Mouse (Mus musculus) limb, embryonic 11.5 days (tissue): ENCODE results near the gene P4htm. TPM values are rescaled to one million over a fixed set of nuclear protein-coding genes. Genes with fewer than 3 reads are reported as not detected.
A peak's percentile ranks its signal among the peaks of the same experiment; 100 is the strongest.

Experiments used
- ATAC-seq: fragments of 200-750 bp; cut with Nextera tagmentation; 2 replicates; pipeline ENCODE4 v1.8.0; 2017; ENCODE audit warnings: low read depth; ENCODE audit not compliant: insufficient number of reproducible peaks, low FRiP score, low TSS enrichment
- DNase-seq: peaks from one replicate; pipeline ENCODE4 v3.0.0-alpha.2; 2015; ENCODE audit warnings: low spot score
- H3K27ac ChIP-seq: fragments of 300-500 bp; sonication (generic); replicated peaks from 2 replicates; pipeline ENCODE4 v1.5.1; 2014; ENCODE audit warnings: low read depth, mild to moderate bottlenecking, low read length
- H3K27me3 ChIP-seq: fragments of 300-500 bp; sonication (generic); 2 replicates; pipeline ENCODE4 v1.6.1; 2014; ENCODE audit warnings: mild to moderate bottlenecking, low read length, mixed read lengths; ENCODE audit not compliant: control insufficient read depth, insufficient read depth
- H3K36me3 ChIP-seq: fragments of 300-500 bp; sonication (generic); 2 replicates; pipeline ENCODE4 v1.6.1; 2014; ENCODE audit warnings: mild to moderate bottlenecking, low read length, moderate library complexity, mixed read lengths; ENCODE audit not compliant: control insufficient read depth, insufficient read depth
- H3K4me1 ChIP-seq: fragments of 300-500 bp; sonication (generic); 2 replicates; pipeline ENCODE4 v1.6.1; 2014; ENCODE audit warnings: low read length, mixed read lengths; ENCODE audit not compliant: control insufficient read depth, insufficient read depth
- H3K4me2 ChIP-seq: fragments of 300-500 bp; sonication (generic); 2 replicates; pipeline ENCODE4 v1.6.1; 2014; ENCODE audit warnings: low read depth, mild to moderate bottlenecking, moderate library complexity; ENCODE audit not compliant: severe bottlenecking
- H3K4me3 ChIP-seq: fragments of 300-500 bp; sonication (generic); 2 replicates; pipeline ENCODE4 v1.5.1; 2014; ENCODE audit warnings: low read depth, low read length
- H3K9ac ChIP-seq: fragments of 300-500 bp; sonication (generic); 2 replicates; pipeline ENCODE4 v1.6.1; 2014; ENCODE audit warnings: mild to moderate bottlenecking, low read length
- H3K9me3 ChIP-seq: fragments of 300-500 bp; sonication (generic); 2 replicates; pipeline ENCODE4 v1.6.1; 2016; ENCODE audit warnings: low read length; ENCODE audit not compliant: control insufficient read depth
- WGBS: fragments of 180-500 bp; shearing (Covaris S2); extraction: QIAGEN DNeasy Blood & Tissue Kit; methylation state at CpG from one replicate; pipeline ENCODE4 v1.1.7; 2014; 5-methylcytosine and 5-hydroxymethylcytosine counted together
- polyA plus RNA-seq: library from polyadenylated mRNA; unstranded; fragments of >200 nt; fragmentation: Nextera tagmentation; extraction: Ambion mirVana; gene quantifications from 2 replicates; pipeline ENCODE4 v1.2.1, GENCODE M21; 2014

Gene P4htm
- 6.7 and 7.2 TPM in 2 replicates for polyA plus RNA-seq

DNA sequence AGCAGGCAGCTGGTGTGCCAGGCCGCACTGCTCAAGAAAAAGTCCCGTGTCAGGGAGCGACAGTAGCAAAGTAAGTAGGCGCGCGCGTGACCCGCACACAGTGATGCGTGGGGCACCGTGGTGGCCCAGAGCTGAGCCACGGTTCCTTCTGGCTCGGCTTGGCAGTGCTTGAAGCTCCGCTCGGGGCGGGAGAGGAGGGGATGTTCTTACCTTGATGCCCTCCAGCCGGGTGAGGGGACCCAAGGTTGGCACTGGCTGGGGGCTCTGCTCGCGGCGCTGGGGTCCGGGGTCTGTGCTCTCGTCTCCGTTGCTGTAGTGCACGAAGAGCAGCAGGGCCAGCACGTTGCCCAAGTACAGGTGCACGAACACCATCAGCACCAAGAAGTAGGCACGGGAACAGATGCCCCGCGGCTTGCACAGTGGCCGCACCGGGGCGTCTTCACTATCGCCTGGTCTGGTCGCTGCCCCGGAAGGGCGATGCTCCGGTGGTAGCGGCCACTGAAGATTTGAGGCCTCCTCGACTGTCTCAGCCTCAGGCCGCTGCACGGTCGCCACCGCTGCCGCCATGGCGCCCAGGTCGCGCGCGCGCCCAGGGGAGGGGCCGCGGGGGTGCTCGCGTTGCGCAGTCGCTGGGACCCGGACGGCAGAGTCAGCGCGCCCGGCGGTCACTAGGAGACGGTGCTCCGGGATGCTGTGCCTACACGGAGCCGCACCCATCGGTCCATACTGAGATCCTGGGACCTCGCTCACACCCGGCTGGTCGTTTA, at the start of gene P4htm:
TSS of gene P4htm (minus strand) at position 670 of the 767 bp plus-strand sequence.
- Histone ChIP-seq H3K36me3 (no peaks in the 10 kb centered on the region), H3K4me2 (peak within 1 kb of the TSS; percentile 93), H3K27me3 (no peaks in the 10 kb centered on the region), H3K4me3 (peak within 1 kb of the TSS; percentile 70), H3K27ac (no peak within 1 kb of the TSS), H3K4me1 (0 out of 2 replicates have a peak, but pooled peaks cover 2% of the 10 kb centered on the region), H3K9ac (peak within 1 kb of the TSS; percentile 70), H3K9me3 (no peaks in the 10 kb centered on the region)
- peak; percentile 74 for ATAC-seq
- peak; percentile 78 for DNase-seq
- 3% methylated on average over 69 of the region's 69 CpGs for WGBS

DNA sequence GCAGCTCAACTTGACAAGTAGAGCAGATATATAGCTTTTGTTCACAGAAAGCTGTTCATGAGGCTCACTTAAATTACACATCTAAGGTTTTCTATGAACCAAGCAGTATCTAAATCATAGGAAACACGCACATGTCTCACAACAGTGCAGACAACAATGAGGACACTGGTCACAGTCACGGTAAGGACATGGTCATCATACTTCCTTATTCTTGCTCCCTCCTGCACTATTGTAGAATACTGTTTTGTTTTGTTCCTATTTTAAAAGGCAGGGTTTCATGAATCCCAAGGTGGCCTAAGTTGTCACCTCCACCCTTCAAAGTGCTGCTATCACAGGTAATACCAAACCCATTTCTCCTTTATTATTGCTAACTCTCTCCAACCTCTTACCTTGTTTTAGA, 42.4 kb upstream of the P4htm start:
- peaks cover 6% of the 10 kb centered on the region; the same call in 1 of the 2 replicates for H3K36me3 ChIP-seq

GRCm38 (mm10) chr9:108635415-108635814, 37.9 kb upstream of the P4htm start:
- no peaks in the 10 kb centered on the region for H3K27me3 ChIP-seq
- H3K4me2 ChIP-seq, result no peak overlapping the region
- no peak for DNase-seq
- H3K9ac ChIP-seq, result no peak overlapping the region
- no peak for ATAC-seq
- no peaks in the 10 kb centered on the region for H3K4me1 ChIP-seq
- H3K36me3 ChIP-seq, result peaks cover 3% of the 10 kb centered on the region; the same call in 1 of the 2 replicates
- H3K27ac ChIP-seq, result no peak overlapping the region
- H3K4me3 ChIP-seq, result no peak overlapping the region
- no peaks in the 10 kb centered on the region for H3K9me3 ChIP-seq
- WGBS, result 85% methylated on average over 2 of the region's 2 CpGs

More for the DNA sequence above, 42.4 kb upstream of the P4htm start:
- ATAC-seq, result no peak
- no peaks in the 10 kb centered on the region for H3K4me1 ChIP-seq
- H3K4me3 ChIP-seq, result no peak overlapping the region
- H3K9me3 ChIP-seq, result no peaks in the 10 kb centered on the region
- 90% methylated on average over 2 of the region's 2 CpGs for WGBS
- no peak overlapping the region for H3K27ac ChIP-seq
- H3K4me2 ChIP-seq, result no peak overlapping the region
- no peak overlapping the region for H3K9ac ChIP-seq
- no peaks in the 10 kb centered on the region for H3K27me3 ChIP-seq
- no peak for DNase-seq

DNA sequence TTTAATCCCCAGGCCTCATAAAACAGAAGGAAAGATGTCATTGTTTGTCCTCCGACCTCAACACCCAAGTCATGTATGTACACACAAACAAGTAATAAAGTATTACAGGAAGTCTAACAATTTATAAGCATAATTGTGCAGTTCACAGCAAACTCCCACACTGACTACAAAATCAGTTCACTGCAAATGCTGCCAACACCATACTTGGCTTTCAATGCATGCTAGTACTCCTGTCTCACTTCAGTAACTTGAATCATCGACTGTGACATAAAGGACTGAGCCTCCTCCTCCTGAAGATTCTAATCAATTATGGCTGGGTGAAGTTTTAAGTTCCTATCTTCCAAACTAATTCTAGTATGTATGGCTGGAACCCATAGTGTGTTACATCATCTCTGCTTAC, 36.4 kb upstream of the P4htm start:
- no peaks in the 10 kb centered on the region for H3K27me3 ChIP-seq
- DNase-seq, result no peak
- no peaks in the 10 kb centered on the region for H3K4me1 ChIP-seq
- no peak overlapping the region for H3K4me3 ChIP-seq
- 80% methylated on average over 2 of the region's 2 CpGs for WGBS
- no peak overlapping the region for H3K4me2 ChIP-seq
- H3K27ac ChIP-seq, result no peak overlapping the region
- H3K9me3 ChIP-seq, result no peaks in the 10 kb centered on the region
- ATAC-seq, result no peak
- no peak overlapping the region for H3K9ac ChIP-seq
- peaks cover 3% of the 10 kb centered on the region; the same call in 1 of the 2 replicates for H3K36me3 ChIP-seq

DNA sequence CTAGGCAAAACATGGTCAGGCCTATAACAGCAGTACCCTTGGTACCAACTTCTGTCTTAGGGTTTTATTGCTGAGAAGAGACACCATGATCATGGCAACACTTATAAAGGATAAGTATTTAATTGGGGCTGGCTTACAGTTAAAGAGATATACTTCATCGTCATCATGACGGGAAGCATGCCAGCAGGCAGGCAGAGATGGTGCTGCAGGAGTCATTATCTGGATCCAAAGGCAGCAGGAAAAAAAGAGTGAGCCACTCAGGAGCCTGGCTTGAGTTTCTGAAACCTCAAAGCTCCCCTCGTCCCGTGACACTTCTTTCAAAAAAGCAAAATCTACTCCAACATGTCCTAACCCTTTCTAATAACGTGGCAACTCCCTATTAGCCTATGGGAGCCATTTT, 34.9 kb upstream of the P4htm start:
- Histone ChIP-seq H3K27me3 (no peaks in the 10 kb centered on the region), H3K4me1 (no peaks in the 10 kb centered on the region), H3K4me3 (no peak overlapping the region), H3K27ac (no peak overlapping the region), H3K9ac (no peak overlapping the region), H3K4me2 (no peak overlapping the region), H3K9me3 (no peaks in the 10 kb centered on the region), H3K36me3 (peaks cover 3% of the 10 kb centered on the region; the same call in 1 of the 2 replicates)
- no peak for DNase-seq
- no peak for ATAC-seq
- 90% methylated on average over 5 of the region's 5 CpGs for WGBS

DNA sequence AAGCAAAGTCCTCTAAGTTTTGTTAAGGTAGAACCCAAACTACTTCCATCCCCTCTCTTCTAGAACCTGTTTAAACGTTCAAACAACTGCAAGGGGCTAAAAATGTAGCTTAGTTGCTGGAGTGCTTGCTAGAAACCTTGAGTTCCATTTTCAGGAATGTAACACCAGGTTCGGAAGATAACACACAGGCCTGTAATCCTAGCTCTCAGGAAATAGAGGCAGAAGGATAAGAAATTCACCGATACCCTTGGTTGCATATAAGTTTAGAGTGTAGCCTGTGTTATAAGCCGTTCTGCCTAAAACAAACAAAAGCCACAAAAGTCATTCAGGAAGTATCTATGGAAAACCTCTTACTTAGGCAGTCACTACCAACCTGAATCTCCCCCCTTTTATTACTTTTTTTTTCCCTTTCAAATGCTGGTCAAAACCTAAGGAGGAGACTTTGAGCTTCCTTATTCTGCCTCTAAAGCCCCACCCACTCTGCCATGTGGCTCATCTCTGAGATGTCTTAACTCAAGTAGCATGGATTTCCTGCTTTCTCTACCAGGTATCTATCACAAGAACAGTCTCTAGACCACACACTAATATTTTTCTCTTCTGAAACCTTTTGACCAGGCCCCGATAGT, 34.3 kb upstream of the P4htm start:
- Histone ChIP-seq H3K36me3 (peaks cover 3% of the 10 kb centered on the region; the same call in 1 of the 2 replicates), H3K9ac (no peak overlapping the region), H3K4me2 (no peak overlapping the region), H3K4me3 (no peak overlapping the region), H3K9me3 (no peaks in the 10 kb centered on the region), H3K27me3 (no peaks in the 10 kb centered on the region), H3K27ac (no peak overlapping the region), H3K4me1 (no peaks in the 10 kb centered on the region)
- no peak for ATAC-seq
- no peak for DNase-seq
- WGBS, result 91% methylated on average over 5 of the region's 5 CpGs

GRCm38 (mm10) chr9:108630683-108631082, 33.2 kb upstream of the P4htm start:
- H3K9ac ChIP-seq, result no peak overlapping the region
- ATAC-seq (no peak), DNase-seq (no peak)
- H3K27me3 ChIP-seq, result no peaks in the 10 kb centered on the region
- H3K27ac ChIP-seq, result no peak overlapping the region
- H3K4me1 ChIP-seq, result no peaks in the 10 kb centered on the region
- peaks cover 5% of the 10 kb centered on the region; the same call in 1 of the 2 replicates for H3K36me3 ChIP-seq
- H3K4me2 ChIP-seq, result no peak overlapping the region
- no peaks in the 10 kb centered on the region for H3K9me3 ChIP-seq
- no peak overlapping the region for H3K4me3 ChIP-seq
- WGBS, result 80% methylated on average over 1 of the region's 1 CpGs

DNA sequence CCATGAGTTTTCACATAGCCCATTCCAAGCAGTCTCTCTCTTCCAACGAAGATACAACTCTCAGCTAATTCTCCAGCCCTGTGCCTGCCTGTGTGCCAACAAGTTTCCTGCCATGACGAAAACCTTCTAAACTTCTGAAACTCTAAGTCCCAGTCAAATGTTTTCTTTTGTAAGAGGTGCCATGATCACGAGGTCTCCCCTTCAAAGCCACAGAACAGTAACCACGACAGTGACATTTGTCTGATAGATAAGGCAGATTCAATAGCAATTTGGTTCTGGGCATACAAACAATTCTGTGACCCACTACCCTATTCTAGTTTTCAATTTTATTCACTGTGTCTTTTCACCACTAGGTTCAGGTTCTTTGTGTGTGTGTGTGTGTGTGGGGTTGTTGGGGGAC, 30.7 kb upstream of the P4htm start:
- Histone ChIP-seq H3K27ac (no peak overlapping the region), H3K9me3 (no peaks in the 10 kb centered on the region), H3K36me3 (peaks cover 2% of the 10 kb centered on the region; the same call in 1 of the 2 replicates), H3K27me3 (no peaks in the 10 kb centered on the region), H3K4me2 (no peak overlapping the region), H3K4me1 (no peaks in the 10 kb centered on the region), H3K9ac (no peak overlapping the region), H3K4me3 (no peak overlapping the region)
- no peak for ATAC-seq
- DNase-seq, result no peak
- 84% methylated on average over 4 of the region's 4 CpGs for WGBS
